Mouse (Mus musculus) kidney, postnatal 4 days (tissue): ENCODE results near the gene Gm45062.

ENCODE experiments used
- DNase-seq, 2 experiments: peaks; one replicate each; pipeline ENCODE4 v3.0.0; 2021; ENCODE audit warnings: mixed read lengths in 2 of 2

Gene Gm45062

GRCm38 (mm10) chr6:8628715-8629267 is 369.5 kb downstream of the Gm45062 start:
- DNase-seq, result no peak

- no peak for DNase-seq
Measured at GRCm38 (mm10) chr6:8630531-8630930, 371.3 kb downstream of the Gm45062 start.

- no peak for DNase-seq
Measured at GRCm38 (mm10) chr6:8631362-8631761, 372.1 kb downstream of the Gm45062 start.

- no peak for DNase-seq
Measured at GRCm38 (mm10) chr6:8631986-8632632, 372.9 kb downstream of the Gm45062 start.

- DNase-seq, result no peak
Measured at GRCm38 (mm10) chr6:8632701-8633100, 373.5 kb downstream of the Gm45062 start.

GRCm38 (mm10) chr6:8638122-8638521 is 378.9 kb downstream of the Gm45062 start:
- DNase-seq, result no peak

- DNase-seq, result no peak
Measured at GRCm38 (mm10) chr6:8638899-8639298, 379.6 kb downstream of the Gm45062 start.

GRCm38 (mm10) chr6:8639526-8639925 is 380.3 kb downstream of the Gm45062 start:
- no peak for DNase-seq

- no peak for DNase-seq
Measured at GRCm38 (mm10) chr6:8640863-8641262, 381.6 kb downstream of the Gm45062 start.

GRCm38 (mm10) chr6:8644703-8645102 is 385.5 kb downstream of the Gm45062 start:
- no peak for DNase-seq

GRCm38 (mm10) chr6:8645708-8646107 is 386.5 kb downstream of the Gm45062 start:
- DNase-seq, result no peak
